Mouse (Mus musculus): ENCODE measurements around the gene Uaca.
"Not testable (repeated sequence)": the region's sequence is repeated elsewhere in the genome, so short reads cannot be mapped to it uniquely, and the experiment has no call there.

Uaca gene

GRCm38 (mm10) chr9:60794841-60795351, 554 bp downstream of the Uaca start:
- peak; percentile 8 to 11 for DNase-seq (ENCODE audit: low spot score in 2 of 2)

- DNase-seq (ENCODE audit: low spot score in 2 of 2): no peak
These were observed 1.7 kb downstream of the Uaca start for GRCm38 (mm10) chr9:60796076-60796475.

GRCm38 (mm10) chr9:60797126-60797525, 2.8 kb downstream of the Uaca start:
- DNase-seq (ENCODE audit: low spot score in 2 of 2): no peak

GRCm38 (mm10) chr9:60799061-60799460, 4.7 kb downstream of the Uaca start:
- DNase-seq (ENCODE audit: low spot score in 2 of 2): no peak

- DNase-seq (ENCODE audit: low spot score in 2 of 2): no peak
These were observed 6.5 kb downstream of the Uaca start for GRCm38 (mm10) chr9:60800663-60801382.

- DNase-seq (ENCODE audit: low spot score in 2 of 2): no peak
These were observed 7.4 kb downstream of the Uaca start for GRCm38 (mm10) chr9:60801746-60802145.

- no peak for DNase-seq (ENCODE audit: low spot score in 2 of 2)
These were observed 8.0 kb downstream of the Uaca start for GRCm38 (mm10) chr9:60802341-60802740.

- no peak for DNase-seq (ENCODE audit: low spot score in 2 of 2)
These were observed 11.7 kb downstream of the Uaca start for GRCm38 (mm10) chr9:60806021-60806420.

- DNase-seq (ENCODE audit: low spot score in 2 of 2): no peak
These were observed 13.7 kb downstream of the Uaca start for GRCm38 (mm10) chr9:60807996-60808395.

- no peak for DNase-seq (ENCODE audit: low spot score in 2 of 2)
These were observed 19.0 kb downstream of the Uaca start for GRCm38 (mm10) chr9:60813139-60813880.

GRCm38 (mm10) chr9:60815502-60815901, 21.2 kb downstream of the Uaca start:
- DNase-seq (ENCODE audit: low spot score in 2 of 2): no peak

- DNase-seq (ENCODE audit: low spot score in 2 of 2): no peak
These were observed 23.2 kb downstream of the Uaca start for GRCm38 (mm10) chr9:60817585-60817984.

GRCm38 (mm10) chr9:60818582-60818981, 24.2 kb downstream of the Uaca start:
- not testable (repeated sequence) for DNase-seq (ENCODE audit: low spot score in 2 of 2)

- DNase-seq (ENCODE audit: low spot score in 2 of 2): no peak
These were observed 25.0 kb downstream of the Uaca start for GRCm38 (mm10) chr9:60819340-60819739.

- DNase-seq (ENCODE audit: low spot score in 2 of 2): no peak
These were observed 27.2 kb downstream of the Uaca start for GRCm38 (mm10) chr9:60821501-60821900.

- DNase-seq (ENCODE audit: low spot score in 2 of 2): no peak
These were observed 28.3 kb downstream of the Uaca start for GRCm38 (mm10) chr9:60822681-60823080.

GRCm38 (mm10) chr9:60825506-60825905, 31.2 kb downstream of the Uaca start:
- DNase-seq (ENCODE audit: low spot score in 2 of 2): no peak

GRCm38 (mm10) chr9:60826759-60827158, 32.4 kb downstream of the Uaca start:
- no peak for DNase-seq (ENCODE audit: low spot score in 2 of 2)

- DNase-seq (ENCODE audit: low spot score in 2 of 2): no peak
These were observed 33.9 kb downstream of the Uaca start for GRCm38 (mm10) chr9:60828196-60828595.

GRCm38 (mm10) chr9:60829610-60830009, 35.3 kb downstream of the Uaca start:
- no peak for DNase-seq (ENCODE audit: low spot score in 2 of 2)

GRCm38 (mm10) chr9:60830079-60830478, 35.7 kb downstream of the Uaca start:
- DNase-seq (ENCODE audit: low spot score in 2 of 2): no peak

GRCm38 (mm10) chr9:60832233-60832632, 37.9 kb downstream of the Uaca start:
- DNase-seq (ENCODE audit: low spot score in 2 of 2): no peak

- no peak for DNase-seq (ENCODE audit: low spot score in 2 of 2)
These were observed 41.8 kb downstream of the Uaca start for GRCm38 (mm10) chr9:60836151-60836550.

Measured in spleen, postnatal 36 days (tissue).